Mouse (Mus musculus): ENCODE results near the gene Adamts12.

Gene Adamts12

GRCm38 (mm10) chr15:11064558-11065411 lies at the start of gene Adamts12:
Gene Adamts12 (plus strand): TSS chr15:11064790.
- peak; percentile 67 for DNase-seq (ENCODE audit: low spot score)

GRCm38 (mm10) chr15:11014931-11015330 lies 49.7 kb upstream of the Adamts12 start:
- no peak for DNase-seq (ENCODE audit: low spot score)

GRCm38 (mm10) chr15:11026801-11027561 lies 37.6 kb upstream of the Adamts12 start:
- no peak for DNase-seq (ENCODE audit: low spot score)

- no peak for DNase-seq (ENCODE audit: low spot score)
Measured at GRCm38 (mm10) chr15:11030188-11030587, 34.4 kb upstream of the Adamts12 start.

- DNase-seq (ENCODE audit: low spot score) = no peak
Measured at GRCm38 (mm10) chr15:11035947-11036474, 28.6 kb upstream of the Adamts12 start.

- DNase-seq (ENCODE audit: low spot score) = no peak
Measured at GRCm38 (mm10) chr15:11036535-11037375, 27.8 kb upstream of the Adamts12 start.

- DNase-seq (ENCODE audit: low spot score) = no peak
Measured at GRCm38 (mm10) chr15:11037376-11037695, 27.3 kb upstream of the Adamts12 start.

- DNase-seq (ENCODE audit: low spot score) = no peak
Measured at GRCm38 (mm10) chr15:11037711-11038110, 26.9 kb upstream of the Adamts12 start, which contains the start of gene Rxfp3. Gene Rxfp3 (minus strand): TSS chr15:11037991.

- peak; percentile 43 for DNase-seq (ENCODE audit: low spot score)
Measured at GRCm38 (mm10) chr15:11038476-11038875, 26.1 kb upstream of the Adamts12 start.

GRCm38 (mm10) chr15:11040067-11040466 lies 24.5 kb upstream of the Adamts12 start:
- no peak for DNase-seq (ENCODE audit: low spot score)

- DNase-seq (ENCODE audit: low spot score) = no peak
Measured at GRCm38 (mm10) chr15:11041229-11041628, 23.4 kb upstream of the Adamts12 start.

GRCm38 (mm10) chr15:11042828-11043227 lies 21.8 kb upstream of the Adamts12 start:
- no peak for DNase-seq (ENCODE audit: low spot score)

- no peak for DNase-seq (ENCODE audit: low spot score)
Measured at GRCm38 (mm10) chr15:11053678-11054439, 10.7 kb upstream of the Adamts12 start.

GRCm38 (mm10) chr15:11054440-11055080 lies 10.0 kb upstream of the Adamts12 start:
- no peak for DNase-seq (ENCODE audit: low spot score)

- DNase-seq (ENCODE audit: low spot score) = no peak
Measured at GRCm38 (mm10) chr15:11062903-11063302, 1.7 kb upstream of the Adamts12 start.

GRCm38 (mm10) chr15:11064160-11064557 lies 431 bp upstream of the Adamts12 start:
- no peak for DNase-seq (ENCODE audit: low spot score)

GRCm38 (mm10) chr15:11065528-11066171 lies 1.1 kb downstream of the Adamts12 start:
- DNase-seq (ENCODE audit: low spot score) = no peak

GRCm38 (mm10) chr15:11066299-11066698 lies 1.7 kb downstream of the Adamts12 start:
- no peak for DNase-seq (ENCODE audit: low spot score)

- no peak for DNase-seq (ENCODE audit: low spot score)
Measured at GRCm38 (mm10) chr15:11067891-11068290, 3.3 kb downstream of the Adamts12 start.

- no peak for DNase-seq (ENCODE audit: low spot score)
Measured at GRCm38 (mm10) chr15:11075726-11076361, 11.3 kb downstream of the Adamts12 start.
